ENCODE assay signal across 8 mouse cellular contexts in genomic region chr17:56251136-56251829, GRCm38 (mm10). TPM values are rescaled to one million over a fixed set of nuclear protein-coding genes. Genes with fewer than 3 reads are reported as not detected.
DNase-seq lines count a peak whose midpoint lies in the region; ATAC-seq lines count a peak whose summit lies in the region.

No protein-coding gene starts in this region.

- ATAC-seq in heart, embryonic 11.5 days (replicated peaks; ENCODE audit: insufficient number of reproducible peaks, low FRiP score, low TSS enrichment) = no peak
- ATAC-seq in forebrain, embryonic 12.5 days (ENCODE audit: low FRiP score) = peak; percentile 65
- peak; percentile 37; the same call in 1 of the 2 replicates for ATAC-seq in hindbrain, embryonic 15.5 days (ENCODE audit: low FRiP score, low read depth)

- no peak overlapping the region for H3K4me3 ChIP-seq in heart, embryonic 11.5 days (ENCODE audit: low read depth, low read length)
- no peak overlapping the region for H3K4me3 ChIP-seq in forebrain, embryonic 12.5 days (replicated peaks)
- H3K4me3 ChIP-seq in hindbrain, embryonic 15.5 days = no peak overlapping the region
- H3K4me3 ChIP-seq in midbrain, embryonic 10.5 days = peak overlapping the region; percentile 5

- H3K9ac ChIP-seq in heart, embryonic 11.5 days (ENCODE audit: low read depth, low read length) = no peak overlapping the region
- H3K9ac ChIP-seq in forebrain, embryonic 12.5 days = no peak overlapping the region
- no peak overlapping the region for H3K9ac ChIP-seq in hindbrain, embryonic 15.5 days

- no peak overlapping the region for H3K27ac ChIP-seq in heart, embryonic 11.5 days (ENCODE audit: low read depth, low read length)
- peak overlapping the region; percentile 84 for H3K27ac ChIP-seq in forebrain, embryonic 12.5 days
- peak overlapping the region; percentile 80 for H3K27ac ChIP-seq in hindbrain, embryonic 15.5 days (replicated peaks)
- no peak overlapping the region for H3K27ac ChIP-seq in midbrain, embryonic 10.5 days (replicated peaks)

- H3K4me1 ChIP-seq in heart, embryonic 11.5 days (ENCODE audit: control insufficient read depth, insufficient read depth, low read length) = no peaks in the 10 kb centered on the region
- H3K4me1 ChIP-seq in forebrain, embryonic 12.5 days = peaks cover 13% of the 10 kb centered on the region
- H3K4me1 ChIP-seq in hindbrain, embryonic 15.5 days (replicated peaks) = peaks cover 24% of the 10 kb centered on the region
- peaks cover 13% of the 10 kb centered on the region for H3K4me1 ChIP-seq in midbrain, embryonic 10.5 days

- no peaks in the 10 kb centered on the region for H3K9me3 ChIP-seq in heart, embryonic 11.5 days (replicated peaks; ENCODE audit: control insufficient read depth, low read length)
- no peaks in the 10 kb centered on the region for H3K9me3 ChIP-seq in forebrain, embryonic 12.5 days
- H3K9me3 ChIP-seq in hindbrain, embryonic 15.5 days = no peaks in the 10 kb centered on the region
- no peaks in the 10 kb centered on the region for H3K9me3 ChIP-seq in midbrain, embryonic 10.5 days (replicated peaks)

- no peaks in the 10 kb centered on the region for H3K36me3 ChIP-seq in heart, embryonic 11.5 days (ENCODE audit: control insufficient read depth, insufficient read depth, low read length)
- H3K36me3 ChIP-seq in forebrain, embryonic 12.5 days (replicated peaks) = no peaks in the 10 kb centered on the region
- no peaks in the 10 kb centered on the region for H3K36me3 ChIP-seq in hindbrain, embryonic 15.5 days
- H3K36me3 ChIP-seq in midbrain, embryonic 10.5 days = no peaks in the 10 kb centered on the region

- WGBS in heart, embryonic 11.5 days (ENCODE audit: insufficient replicate concordance) = 20% methylated on average over 6 of the region's 6 CpGs
- WGBS in forebrain, embryonic 12.5 days = 22% methylated on average over 6 of the region's 6 CpGs
- 15% methylated on average over 6 of the region's 6 CpGs for WGBS in hindbrain, embryonic 15.5 days
- WGBS in midbrain, embryonic 10.5 days = 27% methylated on average over 6 of the region's 6 CpGs

- no peak overlapping the region for H3K4me2 ChIP-seq in heart, embryonic 11.5 days
- peak overlapping the region; percentile 22 for H3K4me2 ChIP-seq in forebrain, embryonic 12.5 days
- peak overlapping the region; percentile 43 for H3K4me2 ChIP-seq in hindbrain, embryonic 15.5 days

- no peaks in the 10 kb centered on the region for H3K27me3 ChIP-seq in heart, embryonic 11.5 days (ENCODE audit: control insufficient read depth, insufficient read depth, low read length)
- 0 out of 2 replicates have a peak, but pooled peaks cover 9% of the 10 kb centered on the region for H3K27me3 ChIP-seq in forebrain, embryonic 12.5 days
- H3K27me3 ChIP-seq in hindbrain, embryonic 15.5 days = 0 out of 2 replicates have a peak, but pooled peaks cover 5% of the 10 kb centered on the region
- no peaks in the 10 kb centered on the region for H3K27me3 ChIP-seq in midbrain, embryonic 10.5 days (ENCODE audit: low read depth, poor library complexity, severe bottlenecking)

- DNase-seq in heart, adult 11 months = peak; percentile 94
- DNase-seq in adrenal gland, postnatal 10 days = peak; percentile 84
- DNase-seq in left cerebral cortex, postnatal 10 days (ENCODE audit: extremely low spot score in 1 of 2, low spot score in 2 of 2) = peak; percentile 70 to 78
- DNase-seq in midbrain, embryonic 10.5 days (ENCODE audit: low spot score) = peak; percentile 53
- DNase-seq in spleen, adult 12 weeks (ENCODE audit: low spot score) = peak; percentile 56

- intact Hi-C loops in left cerebral cortex, postnatal 10 days (cut with DNase I) = loop anchor here (5.0 kb wide), 2 partner anchors 34 to 119 kb away; partner anchors contain the start of gene Dpp9

RNA-seq across cellular contexts. Expression of gene Fem1a, which starts 5.3 kb away (rescaled TPM):
- polyA plus RNA-seq in heart, embryonic 11.5 days (2014; fragmentation: Nextera tagmentation; extraction: Ambion mirVana) = 17.9 and 19.3 TPM in 2 replicates
- 10 to 100 TPM; 27.8 to 38.0 TPM for total RNA-seq in adrenal gland, postnatal 10 days (2021)
- polyA plus RNA-seq in forebrain, embryonic 12.5 days (2016; fragmentation: Nextera tagmentation; extraction: Ambion mirVana) = 18.2 and 20.3 TPM in 2 replicates
- 18.2 and 18.8 TPM in 2 replicates for polyA plus RNA-seq in hindbrain, embryonic 15.5 days (2015; fragmentation: Nextera tagmentation; extraction: Ambion mirVana)
- 10 to 100 TPM; 45.4 TPM for total RNA-seq in left cerebral cortex, postnatal 10 days (2021)
- 11.7 and 15.1 TPM in 2 replicates for polyA plus RNA-seq in midbrain, embryonic 10.5 days (2016; fragmentation: Nextera tagmentation; extraction: Ambion mirVana)

RNA-seq across cellular contexts. Expression of gene Ticam1, which starts 25.3 kb away (rescaled TPM):
- 10.4 and 11.4 TPM in 2 replicates for polyA plus RNA-seq in heart, embryonic 11.5 days (2014; fragmentation: Nextera tagmentation; extraction: Ambion mirVana)
- 10 to 100 TPM; 16.6 to 18.1 TPM for total RNA-seq in adrenal gland, postnatal 10 days (2021)
- 1.5 and 1.7 TPM in 2 replicates for polyA plus RNA-seq in forebrain, embryonic 12.5 days (2016; fragmentation: Nextera tagmentation; extraction: Ambion mirVana)
- 1.3 and 1.8 TPM in 2 replicates for polyA plus RNA-seq in hindbrain, embryonic 15.5 days (2015; fragmentation: Nextera tagmentation; extraction: Ambion mirVana)
- 1 to 10 TPM; 4.0 to 4.2 TPM for total RNA-seq in left cerebral cortex, postnatal 10 days (2021)
- 2.4 and 3.1 TPM in 2 replicates for polyA plus RNA-seq in midbrain, embryonic 10.5 days (2016; fragmentation: Nextera tagmentation; extraction: Ambion mirVana)

RNA-seq across cellular contexts. Expression of gene Dpp9, which starts 32.6 kb away (rescaled TPM):
- 21.4 and 23.2 TPM in 2 replicates for polyA plus RNA-seq in heart, embryonic 11.5 days (2014; fragmentation: Nextera tagmentation; extraction: Ambion mirVana)
- total RNA-seq in adrenal gland, postnatal 10 days (2021) = 10 to 100 TPM; 28.8 to 30.1 TPM
- 43.4 and 48.6 TPM in 2 replicates for polyA plus RNA-seq in forebrain, embryonic 12.5 days (2016; fragmentation: Nextera tagmentation; extraction: Ambion mirVana)
- 25.6 and 28.8 TPM in 2 replicates for polyA plus RNA-seq in hindbrain, embryonic 15.5 days (2015; fragmentation: Nextera tagmentation; extraction: Ambion mirVana)
- 10 to 100 TPM; 43.8 to 44.8 TPM for total RNA-seq in left cerebral cortex, postnatal 10 days (2021)
- 45.6 and 46.9 TPM in 2 replicates for polyA plus RNA-seq in midbrain, embryonic 10.5 days (2016; fragmentation: Nextera tagmentation; extraction: Ambion mirVana)

RNA-seq across cellular contexts. Expression of gene Plin3, which starts 41.4 kb away (rescaled TPM):
- 58.8 and 77.3 TPM in 2 replicates for polyA plus RNA-seq in heart, embryonic 11.5 days (2014; fragmentation: Nextera tagmentation; extraction: Ambion mirVana)
- 10 to 100 TPM; 96.0 to 97.9 TPM for total RNA-seq in adrenal gland, postnatal 10 days (2021)
- 28.6 and 28.8 TPM in 2 replicates for polyA plus RNA-seq in forebrain, embryonic 12.5 days (2016; fragmentation: Nextera tagmentation; extraction: Ambion mirVana)
- polyA plus RNA-seq in hindbrain, embryonic 15.5 days (2015; fragmentation: Nextera tagmentation; extraction: Ambion mirVana) = 16.6 and 17.5 TPM in 2 replicates
- total RNA-seq in left cerebral cortex, postnatal 10 days (2021) = 1 to 10 TPM; 3.8 to 5.4 TPM
- 59.5 and 70.0 TPM in 2 replicates for polyA plus RNA-seq in midbrain, embryonic 10.5 days (2016; fragmentation: Nextera tagmentation; extraction: Ambion mirVana)

RNA-seq across cellular contexts. Expression of gene Arrdc5, which starts 48.8 kb away (rescaled TPM):
- not detected in 2 replicates for polyA plus RNA-seq in heart, embryonic 11.5 days (2014; fragmentation: Nextera tagmentation; extraction: Ambion mirVana)
- total RNA-seq in adrenal gland, postnatal 10 days (2021) = not detected
- polyA plus RNA-seq in forebrain, embryonic 12.5 days (2016; fragmentation: Nextera tagmentation; extraction: Ambion mirVana) = not detected in 2 replicates
- not detected in 2 replicates for polyA plus RNA-seq in hindbrain, embryonic 15.5 days (2015; fragmentation: Nextera tagmentation; extraction: Ambion mirVana)
- total RNA-seq in left cerebral cortex, postnatal 10 days (2021) = not detected
- not detected in 2 replicates for polyA plus RNA-seq in midbrain, embryonic 10.5 days (2016; fragmentation: Nextera tagmentation; extraction: Ambion mirVana)

Comparison
In these comparisons a context has a peak if more than half of its experiments do, and no peak if none do; other contexts are left out.
1. H3K27ac ChIP-seq: peak in forebrain, embryonic 12.5 days (single experiment) and hindbrain, embryonic 15.5 days (single experiment); none in heart, embryonic 11.5 days (single experiment) and midbrain, embryonic 10.5 days (single experiment).
2. Peak in every context shown above with its lines, with median percentiles within 50 percentile points of each other: DNase-seq.